Mouse (Mus musculus) spleen, postnatal 4 days (tissue): Measurements from ENCODE around the gene Ptk6.

ENCODE experiments used
- DNase-seq, 2 experiments: peaks; one replicate each; pipeline ENCODE4 v3.0.0; 2022; ENCODE audit warnings: low spot score in 2 of 2

Gene Ptk6

DNA sequence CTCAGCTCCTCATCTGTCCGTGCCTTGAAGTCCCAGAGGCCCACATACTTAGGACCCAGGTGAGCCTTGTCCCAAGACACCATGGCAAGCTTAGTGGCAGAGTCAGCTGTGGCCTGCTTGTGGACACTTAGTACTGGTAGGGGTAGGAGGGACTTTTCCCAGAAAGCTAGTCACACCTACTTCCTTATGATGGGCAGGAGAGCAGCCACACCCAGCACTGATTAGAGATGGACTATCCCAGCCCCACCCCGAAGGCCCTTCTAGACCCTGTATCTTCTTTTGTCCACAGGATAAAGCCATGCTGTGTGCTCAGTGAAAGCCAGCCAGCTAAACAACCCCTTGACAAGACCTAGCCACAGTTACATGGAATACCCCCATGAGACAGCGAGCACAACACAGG lies at the start of gene Ptk6:
Gene Ptk6, minus strand, starts transcription at position 368 of the 400 bp plus-strand sequence.
- DNase-seq, result no peak

- no peak for DNase-seq
These were observed 49.3 kb upstream of the Ptk6 start for GRCm38 (mm10) chr2:181251841-181252240.

DNA sequence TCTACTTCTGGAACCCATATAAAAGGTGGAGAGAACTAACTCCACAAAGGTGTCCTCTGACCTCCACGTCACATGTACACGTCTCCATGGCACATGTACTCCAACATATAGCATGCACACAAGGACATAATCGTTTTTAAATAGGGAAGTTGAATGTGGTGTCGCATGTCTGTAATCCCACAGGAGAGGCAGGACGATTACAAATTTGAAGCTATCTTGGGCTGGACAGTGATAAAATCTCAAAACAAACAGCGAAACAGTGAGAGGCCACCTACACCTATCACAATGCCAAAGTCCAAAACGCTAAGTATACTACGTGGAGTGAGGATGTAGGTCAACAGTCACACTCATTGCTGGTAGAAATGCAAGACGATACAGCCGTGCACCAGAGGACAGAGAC lies 46.6 kb upstream of the Ptk6 start:
- no peak for DNase-seq

DNA sequence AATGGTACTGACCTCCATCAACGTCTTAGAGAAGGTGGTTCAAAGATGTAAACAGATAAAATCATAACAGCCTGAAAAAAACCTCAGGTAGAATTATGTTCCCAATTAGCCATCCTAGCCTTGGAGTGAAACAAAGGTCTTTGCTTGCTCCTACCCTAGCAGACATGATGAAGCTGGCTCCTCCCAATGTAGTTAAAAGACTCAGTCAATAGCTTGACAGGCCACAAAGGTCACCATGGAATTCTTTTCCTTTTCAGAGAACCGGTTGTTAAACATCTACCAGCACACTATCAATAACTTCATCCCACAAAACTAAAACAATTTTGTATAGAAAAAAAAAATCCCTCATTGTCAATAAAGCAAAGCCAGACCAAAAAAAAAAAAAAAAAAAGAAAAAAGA lies 42.4 kb upstream of the Ptk6 start:
- DNase-seq, result no peak

GRCm38 (mm10) chr2:181243706-181244394 lies 41.3 kb upstream of the Ptk6 start:
- peak in 1 of 2 experiments; percentile 60 for DNase-seq

- no peak for DNase-seq
These were observed 39.7 kb upstream of the Ptk6 start for GRCm38 (mm10) chr2:181242314-181242665.

GRCm38 (mm10) chr2:181241602-181242313 lies 39.2 kb upstream of the Ptk6 start, which contains the start of gene Helz2:
TSS of gene Helz2 (minus strand) at chr2:181242027.
- peak; percentile 53 to 79 for DNase-seq

DNA sequence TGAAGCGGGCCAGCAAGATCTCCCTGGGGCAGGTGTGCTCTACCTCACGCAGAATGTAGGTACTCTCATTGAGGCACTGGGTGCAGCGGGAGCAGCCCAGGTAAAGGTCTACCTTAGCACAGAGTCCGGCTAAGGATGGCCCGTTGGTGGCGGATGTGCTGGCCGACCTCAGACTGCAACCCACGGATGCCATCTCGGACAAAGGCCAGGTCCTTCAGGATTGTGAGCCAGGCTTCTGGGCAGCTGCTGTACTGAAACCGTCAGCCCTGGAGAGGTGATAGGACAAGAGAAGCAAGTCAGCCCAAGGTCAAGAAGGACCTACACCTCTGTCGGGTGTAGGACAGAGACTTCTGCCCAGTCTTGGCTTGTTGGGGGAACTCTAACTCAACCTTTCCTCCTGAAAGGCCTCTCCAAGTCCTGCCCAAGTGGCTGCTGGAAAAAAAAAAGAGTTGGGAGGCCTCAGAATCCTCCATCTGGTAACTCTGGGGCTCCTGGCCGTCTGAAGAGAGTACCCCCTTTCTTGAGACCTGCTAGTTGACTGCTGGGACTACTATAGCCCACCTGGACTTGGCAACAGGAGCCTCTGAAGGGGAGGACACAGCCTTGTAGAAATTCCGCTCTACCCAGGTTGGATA lies 38.3 kb upstream of the Ptk6 start:
- DNase-seq, result peak in 1 of 2 experiments; percentile 61

DNA sequence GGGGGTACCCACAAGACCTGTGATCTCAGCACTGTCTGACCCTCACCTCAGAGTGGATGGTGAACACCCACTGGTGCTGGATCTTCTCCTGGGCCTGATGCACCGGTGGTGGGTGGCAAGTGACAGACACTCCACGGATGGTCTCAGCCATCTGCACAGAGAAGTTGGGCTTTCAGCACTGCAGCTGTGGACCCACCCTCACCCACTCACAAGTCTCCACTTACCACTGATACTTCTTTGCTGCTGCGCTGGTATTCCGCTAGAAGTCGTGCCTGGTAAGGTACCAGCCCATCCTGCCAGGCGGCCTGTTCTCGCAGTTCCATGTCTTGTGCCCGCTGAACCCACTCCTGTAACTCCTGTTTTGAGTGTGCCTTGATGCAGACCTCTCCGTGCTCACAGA lies 36.7 kb upstream of the Ptk6 start:
- DNase-seq, result peak in 1 of 2 experiments; percentile 59

GRCm38 (mm10) chr2:181238861-181239260 lies 36.3 kb upstream of the Ptk6 start:
- DNase-seq, result no peak

- peak in 1 of 2 experiments; percentile 58 for DNase-seq
These were observed 35.6 kb upstream of the Ptk6 start for GRCm38 (mm10) chr2:181238091-181238610.

DNA sequence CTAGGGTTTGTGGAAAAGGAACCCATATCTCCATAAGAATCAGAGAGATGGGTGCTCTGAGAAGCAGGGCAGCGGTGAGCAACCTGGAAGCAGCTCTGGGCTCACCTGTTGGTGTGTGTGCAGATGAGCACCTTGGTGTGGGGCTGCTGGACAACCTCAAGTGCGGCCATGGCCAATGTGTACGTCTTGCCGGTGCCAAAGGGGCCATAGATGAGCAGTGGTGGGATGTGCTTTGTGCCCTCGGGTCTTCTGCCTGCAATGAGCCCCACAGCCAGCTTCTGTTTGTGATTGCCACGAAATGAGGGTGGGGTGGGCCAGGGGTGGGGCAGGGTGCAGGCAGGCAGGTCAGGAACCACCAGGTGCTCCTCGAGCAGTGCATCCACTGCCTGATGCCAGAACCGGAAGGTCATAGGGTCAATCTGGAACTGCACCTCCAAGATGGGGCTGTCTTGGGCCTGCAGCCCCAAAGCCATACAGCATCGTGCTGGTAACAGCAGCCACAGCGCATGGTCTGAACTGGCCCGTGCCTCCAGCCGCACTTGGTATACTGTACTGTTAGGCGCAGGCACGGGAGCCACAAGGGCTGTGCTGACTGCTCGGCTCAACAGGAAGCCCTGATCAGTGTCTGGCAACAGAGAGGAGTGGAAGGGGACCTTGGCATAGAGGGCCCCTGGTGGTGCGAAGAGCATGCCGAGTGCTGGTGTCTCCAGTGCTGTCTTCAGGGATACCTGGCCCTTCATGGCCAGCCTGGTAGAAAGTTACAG lies 34.8 kb upstream of the Ptk6 start:
- DNase-seq, result peak in 1 of 2 experiments; percentile 61

- peak in 1 of 2 experiments; percentile 60 for DNase-seq
These were observed 33.3 kb upstream of the Ptk6 start for GRCm38 (mm10) chr2:181235681-181236566.

DNA sequence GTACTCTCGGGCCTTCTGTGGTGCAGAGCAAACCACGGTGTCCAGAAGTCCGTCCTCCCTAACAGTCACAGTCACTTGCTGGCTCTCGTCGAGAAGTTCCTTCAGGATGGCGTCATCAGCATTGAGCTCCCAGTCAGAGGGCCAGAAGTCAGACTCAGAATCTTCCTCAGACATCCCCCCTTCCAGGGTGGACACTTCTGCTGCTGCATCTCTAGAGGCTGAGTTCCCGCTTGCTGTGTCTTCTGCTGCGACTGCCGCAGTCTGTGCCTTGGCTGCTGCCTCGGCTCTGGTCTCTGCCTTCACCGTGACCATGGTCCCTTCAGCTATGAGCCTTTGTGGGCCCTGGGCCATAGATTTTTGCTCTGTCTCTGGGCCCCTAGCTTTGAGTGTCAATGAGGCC lies 32.1 kb upstream of the Ptk6 start:
- DNase-seq, result peak in 1 of 2 experiments; percentile 59

GRCm38 (mm10) chr2:181233443-181233842 lies 30.9 kb upstream of the Ptk6 start:
- peak in 1 of 2 experiments; percentile 59 for DNase-seq

- DNase-seq, result no peak
These were observed 28.6 kb upstream of the Ptk6 start for GRCm38 (mm10) chr2:181231171-181231570.

GRCm38 (mm10) chr2:181228335-181228734 lies 25.7 kb upstream of the Ptk6 start:
- no peak for DNase-seq

DNA sequence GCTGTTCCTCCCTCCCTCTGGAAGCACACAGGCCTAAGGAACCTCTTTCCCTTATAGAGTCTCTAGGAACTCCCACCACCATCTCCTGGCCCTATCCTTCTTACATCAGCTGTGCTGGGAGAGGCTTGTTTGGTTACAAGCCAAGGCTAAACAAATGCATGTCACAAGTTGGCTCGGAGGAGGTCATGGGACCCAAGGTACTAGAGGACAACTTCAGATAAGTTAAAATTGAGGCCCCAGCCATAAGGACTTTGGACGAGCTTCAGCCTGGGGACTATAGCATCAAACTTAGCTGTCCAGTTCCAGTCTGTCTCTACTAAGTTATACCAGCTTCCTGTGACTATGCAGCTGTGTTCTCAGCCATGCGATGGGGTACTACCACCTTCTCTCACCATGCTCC lies 24.5 kb upstream of the Ptk6 start:
- DNase-seq, result no peak

DNA sequence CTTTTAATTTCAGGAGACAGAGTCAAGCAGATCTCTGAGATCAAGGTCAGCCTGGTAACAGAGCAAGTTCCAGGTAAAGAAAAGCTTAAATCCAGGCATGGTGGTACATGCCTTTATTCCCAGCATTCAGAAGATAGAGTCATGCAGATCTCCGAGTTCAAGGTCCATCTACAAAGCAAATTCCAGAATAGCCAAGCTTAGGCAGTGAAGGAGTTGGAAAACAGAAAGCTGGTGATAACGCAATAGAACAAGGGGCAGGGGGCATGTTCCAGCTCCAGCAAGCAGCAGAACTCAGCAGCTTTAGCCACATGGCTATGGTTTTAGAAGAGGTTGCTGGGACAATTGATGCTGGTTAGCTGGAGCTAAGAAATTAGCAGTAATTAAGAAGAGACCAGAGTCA lies 22.4 kb upstream of the Ptk6 start:
- no peak for DNase-seq

DNA sequence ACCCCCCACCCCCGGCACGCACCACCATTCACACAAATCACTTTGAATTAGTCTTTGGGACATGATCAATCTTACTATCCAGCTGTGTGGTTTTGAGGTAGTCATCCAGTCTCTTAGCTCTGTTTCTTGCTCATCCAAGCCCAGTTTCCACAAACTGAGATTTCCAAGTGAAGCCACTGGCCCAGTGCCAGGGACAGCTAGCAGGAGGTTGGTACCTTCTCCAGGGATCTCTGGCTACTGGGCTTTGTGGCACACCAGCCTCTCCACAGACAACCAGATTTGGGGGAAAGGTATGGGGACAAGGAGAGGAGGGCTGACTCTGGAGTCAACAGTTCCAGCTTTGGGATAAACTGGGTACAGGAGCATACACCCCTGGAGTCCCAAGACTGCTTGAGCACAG lies 17.8 kb upstream of the Ptk6 start:
- no peak for DNase-seq
